Mouse (Mus musculus) cerebellum, adult 8-10 months (tissue): ENCODE results near the gene Zfp784.
"Not testable (repeated sequence)": the region's sequence is repeated elsewhere in the genome, so short reads cannot be mapped to it uniquely, and the experiment has no call there.

Source experiments
- DNase-seq: peaks from one replicate; pipeline ENCODE4 v3.0.0; 2022

Zfp784 gene

DNA sequence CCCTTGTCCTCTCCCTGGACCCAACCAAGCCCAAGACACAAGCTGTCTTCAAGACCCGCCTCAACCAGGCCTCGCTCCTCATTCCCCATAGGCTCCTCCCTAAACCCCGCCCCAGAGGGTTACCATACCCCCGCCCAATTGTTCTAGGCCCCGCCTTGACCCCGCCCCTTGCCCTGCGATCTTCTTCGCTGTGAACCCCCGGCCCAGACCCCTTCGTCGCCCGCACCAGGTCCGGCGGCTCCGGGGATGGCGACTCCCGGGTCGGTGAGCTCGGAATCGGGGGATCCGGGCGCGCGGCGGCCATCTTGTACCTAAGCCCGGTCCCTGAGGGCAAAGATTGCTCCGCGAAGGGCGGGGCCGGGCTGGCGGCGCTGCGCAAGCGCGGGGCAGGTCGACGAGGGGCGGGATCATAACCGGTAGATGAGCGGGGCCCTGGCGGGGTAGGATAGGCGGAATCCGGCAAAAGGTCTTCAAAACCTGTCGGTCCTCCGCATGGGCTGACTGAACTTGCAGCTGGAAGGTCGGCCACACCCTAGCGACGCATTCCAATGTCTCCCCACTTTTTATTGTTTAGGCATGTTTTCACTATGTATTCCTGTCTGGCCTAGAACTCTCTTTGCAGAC, at the start of gene Zfp784:
Zfp784 (minus strand) TSS at position 338 of the 624 bp plus-strand sequence.
- peak; percentile 95 for DNase-seq

DNA sequence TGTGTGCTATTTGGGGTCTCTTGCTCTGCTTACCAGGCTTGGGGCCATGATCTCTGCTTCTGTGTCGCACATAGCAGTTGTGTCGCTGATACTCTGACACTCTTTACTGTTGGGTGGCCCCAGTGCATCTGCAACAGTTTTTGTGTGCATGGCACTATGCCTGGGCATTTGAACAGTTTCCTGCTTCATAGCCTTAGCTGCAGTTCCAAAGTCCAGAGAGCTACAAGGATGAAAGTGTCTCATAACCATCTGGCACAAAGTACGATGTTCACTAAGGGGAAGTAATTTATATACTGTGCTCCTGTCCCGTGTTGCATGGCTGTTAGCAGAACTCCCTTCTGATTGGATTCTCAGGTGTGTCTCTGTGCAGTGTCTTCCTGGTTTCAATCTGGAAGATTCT, 49.6 kb upstream of the Zfp784 start:
- DNase-seq: no peak

DNA sequence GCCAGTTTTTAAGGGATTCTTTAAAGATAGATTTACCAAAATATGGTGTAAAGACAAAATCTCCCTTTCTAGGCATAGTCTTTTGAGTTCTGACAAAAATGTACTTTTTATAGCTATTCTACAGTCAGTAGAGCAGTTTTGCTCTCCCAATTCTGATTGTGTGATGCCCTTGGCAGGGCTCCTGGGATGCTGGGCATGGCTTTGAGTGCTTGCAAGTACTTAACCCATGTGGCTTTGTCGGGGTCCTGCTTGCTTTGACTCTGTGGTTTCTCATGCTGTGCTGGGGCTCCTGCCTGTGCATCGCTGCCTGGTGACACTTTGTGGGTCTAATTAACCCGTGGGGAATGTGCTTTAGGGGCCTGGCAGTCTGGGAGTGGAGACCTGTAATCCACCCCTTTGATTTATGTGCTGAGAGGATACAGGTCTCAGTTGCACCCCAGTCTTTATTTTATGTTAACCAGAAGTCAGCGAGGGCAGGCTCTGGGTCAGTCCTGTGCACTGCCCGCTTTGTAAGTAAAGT, 48.7 kb upstream of the Zfp784 start:
- no peak for DNase-seq

- DNase-seq: no peak
Observed at GRCm38 (mm10) chr7:5085512-5085911, 47.3 kb upstream of the Zfp784 start.

DNA sequence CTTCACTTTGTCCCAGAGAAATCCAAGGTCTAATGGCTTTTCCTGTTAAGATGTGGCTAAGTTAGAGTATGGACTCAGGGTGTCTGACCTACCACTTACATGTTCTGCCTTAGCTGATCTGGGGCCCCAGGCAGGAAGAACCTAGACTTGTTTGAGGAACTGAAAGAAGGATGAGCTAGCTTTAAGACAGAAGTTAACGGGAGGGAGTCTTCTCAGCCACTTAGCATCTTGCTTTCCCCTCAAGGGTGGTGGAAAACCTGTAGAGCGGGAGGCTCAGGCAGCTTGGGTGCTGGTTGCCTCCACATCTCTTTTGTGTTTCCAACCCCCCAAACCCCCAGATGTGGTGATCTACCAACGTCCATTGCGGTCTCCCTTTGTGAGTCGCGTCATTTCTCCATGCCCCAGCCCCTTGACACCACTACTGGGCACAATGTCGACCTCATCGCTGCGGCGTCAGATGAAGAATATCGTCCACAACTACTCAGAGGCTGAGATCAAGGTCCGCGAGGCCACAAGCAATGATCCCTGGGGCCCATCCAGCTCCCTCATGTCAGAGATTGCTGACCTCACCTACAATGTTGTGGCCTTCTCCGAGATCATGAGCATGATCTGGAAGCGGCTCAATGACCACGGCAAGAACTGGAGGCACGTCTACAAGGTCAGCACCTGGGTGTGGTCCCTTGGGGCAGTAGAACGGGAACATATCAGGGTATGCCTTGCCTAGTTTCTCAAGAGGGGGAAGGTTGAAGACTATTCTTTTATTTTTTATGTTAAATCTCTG, 45.3 kb upstream of the Zfp784 start:
- no peak for DNase-seq

DNA sequence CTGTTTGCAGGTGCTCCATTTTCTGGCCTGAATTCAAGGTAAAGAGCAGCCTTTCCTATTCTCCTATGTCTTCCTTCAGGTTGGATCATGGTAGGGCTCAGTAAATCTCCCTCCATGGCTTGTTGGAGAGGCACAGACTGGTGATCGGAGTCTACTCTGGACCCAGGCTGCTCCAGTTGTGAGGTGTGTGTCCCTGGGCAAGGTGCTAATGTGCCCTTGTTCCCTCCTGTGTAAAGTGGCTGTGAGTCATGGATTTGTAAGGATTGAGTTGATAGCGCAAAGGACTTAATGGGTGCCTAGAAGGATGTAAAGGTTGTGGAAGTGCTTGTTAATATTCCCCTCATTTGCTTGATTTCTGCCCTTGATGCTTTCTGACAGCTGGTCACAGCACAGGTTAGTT, 43.7 kb upstream of the Zfp784 start:
- DNase-seq: no peak

DNA sequence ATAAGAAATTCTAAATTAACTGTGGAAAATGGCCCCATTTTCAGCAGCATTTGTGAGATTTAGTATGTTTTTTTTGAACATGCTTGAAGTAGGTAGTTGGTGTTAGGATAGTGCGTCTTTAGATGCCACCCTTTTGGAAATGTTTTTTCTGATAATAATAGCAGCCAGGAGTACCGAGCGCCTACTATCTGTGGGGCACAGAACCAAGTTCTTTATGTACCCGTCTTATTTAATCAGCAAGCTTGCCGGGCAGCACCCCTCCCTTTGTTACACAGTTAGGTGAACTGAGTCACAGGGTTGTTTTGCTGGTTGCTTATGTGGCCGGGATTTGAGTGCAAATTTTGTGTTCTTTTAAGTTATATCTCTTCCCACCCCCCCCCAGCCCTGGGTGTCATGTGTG, 43.0 kb upstream of the Zfp784 start:
- DNase-seq: no peak

DNA sequence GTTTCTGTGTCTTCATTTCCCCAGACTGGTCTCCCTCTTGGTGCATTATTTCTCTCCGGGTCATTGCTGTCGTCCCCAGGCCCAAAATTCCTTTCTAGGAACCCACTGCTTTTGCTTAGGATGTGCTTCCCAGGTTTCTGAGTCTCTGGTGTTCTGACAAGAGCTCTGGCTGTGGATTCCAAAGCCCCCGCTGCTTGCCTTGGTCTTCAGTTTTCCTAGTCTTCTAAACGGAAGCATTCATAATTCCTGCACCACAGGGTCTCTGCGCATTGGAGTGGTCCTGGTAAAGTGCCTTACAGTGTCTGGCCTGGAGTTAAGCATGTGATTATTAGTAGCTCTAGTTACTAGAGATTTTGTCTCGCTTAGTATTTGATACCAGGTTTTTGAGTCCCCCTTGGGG, 42.6 kb upstream of the Zfp784 start:
- DNase-seq: no peak

- peak; percentile 94 for DNase-seq
Observed at GRCm38 (mm10) chr7:5080010-5080751, 41.9 kb upstream of the Zfp784 start, which contains the start of gene Epn1. Gene Epn1, plus strand, starts transcription at chr7:5080235.

DNA sequence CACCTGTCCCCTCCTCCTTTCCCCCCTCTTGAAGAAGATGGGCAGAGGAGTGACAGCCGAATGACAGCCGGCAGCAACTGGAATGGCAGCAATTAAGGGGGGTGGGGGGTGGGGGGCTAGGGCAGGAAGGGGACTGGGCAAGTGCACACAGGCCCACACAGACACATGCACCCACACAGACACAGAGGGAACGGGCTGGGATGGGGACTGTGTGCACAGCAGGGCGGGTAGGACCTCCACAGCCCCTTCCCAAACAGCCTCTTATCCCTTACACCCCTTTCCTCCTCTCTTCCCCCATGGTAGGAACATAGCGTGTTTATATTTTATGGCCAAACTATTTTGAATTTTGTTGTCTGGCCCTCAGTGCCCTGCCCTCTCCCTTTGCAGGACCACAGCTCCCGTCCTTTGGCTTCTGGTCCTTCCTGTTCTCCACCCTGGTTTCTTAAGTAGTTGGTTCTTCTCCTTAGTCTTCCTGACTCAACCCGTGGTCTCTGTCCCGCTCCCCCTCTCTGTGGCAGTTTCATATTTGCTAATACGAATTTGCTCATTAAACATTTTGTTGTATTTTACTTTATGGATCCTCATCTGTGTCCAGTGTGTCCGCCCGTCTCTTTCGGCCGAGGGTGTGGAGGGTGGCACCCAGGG, 41.2 kb upstream of the Zfp784 start:
- not testable (repeated sequence) for DNase-seq

DNA sequence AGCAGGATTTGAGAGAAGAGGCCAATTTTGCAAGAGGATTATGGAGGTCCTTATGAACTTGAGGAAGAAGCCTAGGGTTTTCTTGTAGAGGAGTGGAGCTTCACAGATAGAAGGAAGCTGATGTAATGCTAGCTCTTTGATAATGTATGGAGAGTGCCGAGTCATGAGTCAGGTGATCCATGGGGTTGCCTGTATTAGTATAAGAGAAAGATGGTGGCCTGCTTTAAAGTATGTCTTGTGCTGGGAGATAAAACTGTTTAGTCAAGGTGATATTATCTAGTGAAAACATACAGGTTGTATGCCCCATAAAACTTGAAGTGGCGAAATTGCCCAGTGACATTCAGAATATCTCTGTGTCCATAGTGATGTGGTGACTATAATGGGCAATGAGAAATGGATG, 38.7 kb upstream of the Zfp784 start:
- DNase-seq: no peak

GRCm38 (mm10) chr7:5074984-5075383, 36.7 kb upstream of the Zfp784 start:
- no peak for DNase-seq

- DNase-seq: no peak
Observed at GRCm38 (mm10) chr7:5073586-5073985, 35.3 kb upstream of the Zfp784 start.

- no peak for DNase-seq
Observed at GRCm38 (mm10) chr7:5064886-5065285, 26.6 kb upstream of the Zfp784 start.

DNA sequence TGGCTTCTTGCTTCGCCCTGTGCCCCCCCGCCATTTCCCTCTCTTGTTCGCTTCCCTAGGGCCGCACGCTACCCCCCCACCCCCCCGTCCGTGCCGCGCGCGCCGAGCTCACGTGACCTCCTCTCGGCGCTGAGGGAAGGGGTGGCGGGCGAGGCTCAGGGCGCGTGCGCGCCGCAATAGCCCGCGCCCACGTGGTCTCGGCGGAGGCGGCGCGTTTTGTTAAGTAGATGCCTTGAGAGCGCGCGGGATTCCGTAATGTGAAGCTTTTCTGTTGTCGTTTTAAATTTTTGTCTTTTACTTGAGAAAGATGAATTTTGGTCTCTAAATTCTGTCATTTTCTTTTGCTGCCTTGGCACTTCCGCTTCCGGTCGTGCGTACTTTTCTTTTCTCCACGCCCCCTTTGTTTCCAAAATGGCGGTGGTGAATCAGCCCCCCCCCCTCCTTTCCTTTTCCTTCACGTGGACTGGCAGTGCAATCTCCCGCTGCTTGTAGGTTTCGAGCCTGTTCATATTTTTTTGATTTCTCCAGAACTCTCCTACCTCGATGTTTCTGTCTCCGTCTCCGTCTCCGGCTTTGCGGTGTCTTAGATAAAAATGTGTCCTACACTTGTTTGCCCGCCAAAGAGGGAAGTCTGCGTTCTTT, 24.2 kb upstream of the Zfp784 start:
- DNase-seq: no peak

DNA sequence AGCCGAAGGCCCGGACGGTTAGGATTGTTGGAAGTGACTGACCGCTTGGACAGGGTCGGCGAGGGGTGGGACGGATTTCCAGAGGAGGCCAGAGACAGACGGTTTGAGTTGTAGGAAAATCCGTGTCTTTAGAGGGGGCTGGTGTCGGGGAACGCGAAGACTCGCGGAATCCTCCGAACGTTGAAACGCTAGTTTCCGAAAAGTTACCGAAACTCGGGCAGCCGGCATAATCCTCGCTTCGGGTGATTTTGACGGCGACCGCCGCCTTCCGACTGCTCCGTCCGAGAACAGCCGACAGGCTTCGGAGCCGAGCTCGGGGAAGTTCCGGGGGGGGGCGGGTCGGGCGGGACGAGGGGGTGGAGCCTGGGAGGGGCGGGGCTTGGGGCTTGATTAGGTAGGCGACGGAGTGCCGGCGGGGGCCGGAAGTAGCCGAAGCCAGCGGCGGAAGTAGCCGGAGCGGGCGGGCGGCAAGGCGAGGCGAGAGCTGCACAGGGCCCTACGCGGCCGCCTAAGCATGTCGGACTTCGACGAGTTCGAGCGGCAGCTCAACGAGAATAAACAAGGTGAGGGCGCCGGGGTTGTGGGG, 23.6 kb upstream of the Zfp784 start, which contains the start of gene U2af2:
U2af2 (plus strand) TSS at position 370 of the 586 bp plus-strand sequence.
- peak; percentile 93 for DNase-seq

- DNase-seq: peak; percentile 99
Observed at GRCm38 (mm10) chr7:5060944-5061773, 22.9 kb upstream of the Zfp784 start.

DNA sequence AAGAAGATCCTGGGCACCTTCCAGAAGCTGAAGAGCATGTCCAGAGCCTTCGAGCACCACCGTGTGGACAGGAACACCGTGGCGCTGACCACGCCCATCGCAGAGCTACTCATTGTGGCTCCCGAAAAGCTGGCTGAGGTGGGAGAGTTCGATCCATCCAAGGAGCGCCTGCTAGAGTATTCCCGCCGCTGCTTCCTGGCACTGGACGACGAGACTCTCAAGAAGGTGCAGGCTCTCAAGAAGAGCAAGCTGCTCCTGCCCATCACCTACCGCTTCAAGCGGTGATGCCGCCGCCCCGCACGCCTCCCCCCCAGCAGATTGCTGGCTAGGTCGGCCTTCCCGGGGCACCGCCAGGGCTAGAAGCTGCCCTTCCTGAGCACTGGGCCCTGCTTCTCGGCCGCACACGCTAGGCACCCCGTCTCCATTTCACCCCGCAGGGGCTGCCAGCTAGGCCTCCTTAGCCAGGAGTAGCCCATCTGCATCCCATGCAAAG, 22.0 kb upstream of the Zfp784 start:
- DNase-seq: peak; percentile 88

GRCm38 (mm10) chr7:5059421-5059820, 21.2 kb upstream of the Zfp784 start:
- peak; percentile 37 for DNase-seq

DNA sequence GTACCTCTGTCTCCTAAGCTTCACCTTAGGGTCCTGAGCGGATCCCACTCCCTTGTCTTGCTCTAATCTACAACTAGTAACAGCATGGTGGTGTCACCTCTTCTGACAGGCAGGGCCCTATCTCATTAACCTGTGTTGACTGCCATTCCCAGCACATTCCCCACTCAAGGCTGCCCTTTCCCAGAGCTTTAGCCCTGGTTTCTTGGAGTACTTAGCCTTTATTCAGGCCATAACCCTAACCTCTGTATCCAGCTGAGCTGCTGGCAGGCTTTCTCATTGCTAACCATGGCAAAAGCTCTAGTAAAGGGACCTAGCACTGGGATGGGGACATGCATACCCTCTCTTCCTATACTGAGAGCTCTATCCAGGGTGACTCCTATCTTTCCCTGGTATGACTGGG, 20.4 kb upstream of the Zfp784 start:
- peak; percentile 39 for DNase-seq

GRCm38 (mm10) chr7:5057804-5058203, 19.6 kb upstream of the Zfp784 start:
- DNase-seq: peak; percentile 42
